Mouse (Mus musculus): ENCODE data around the gene Olfr810. TPM values are rescaled to one million over a fixed set of nuclear protein-coding genes. Genes with fewer than 3 reads are reported as not detected.

Gene Olfr810
- polyA plus RNA-seq (2014; fragmentation: Illumina TruSeq; extraction: RNeasy Lipid Tissue Mini Kit (QIAGEN cat#74804); ENCODE audit: low read depth, low replicate concordance), result not detected

DNA sequence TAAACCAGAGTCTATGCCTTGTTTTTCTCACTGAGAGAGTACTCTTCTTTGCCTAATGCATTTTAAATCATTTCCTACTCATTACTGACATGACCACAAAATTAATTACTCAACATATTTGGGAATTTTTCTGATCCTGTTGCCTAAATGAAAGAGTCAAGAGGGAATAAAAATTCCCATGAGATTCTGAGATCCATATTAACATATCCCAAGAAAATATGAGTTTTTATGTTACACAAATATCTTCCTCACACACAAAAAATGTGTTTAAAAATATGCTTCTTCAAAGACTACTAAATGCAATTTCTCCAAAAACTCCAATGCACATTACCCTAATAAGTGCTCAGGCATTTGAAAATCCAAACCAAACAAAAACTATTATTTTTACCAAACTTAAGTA is at the start of gene Olfr810:
Gene Olfr810, minus strand, starts transcription at position 101 of the 400 bp plus-strand sequence.

DNA sequence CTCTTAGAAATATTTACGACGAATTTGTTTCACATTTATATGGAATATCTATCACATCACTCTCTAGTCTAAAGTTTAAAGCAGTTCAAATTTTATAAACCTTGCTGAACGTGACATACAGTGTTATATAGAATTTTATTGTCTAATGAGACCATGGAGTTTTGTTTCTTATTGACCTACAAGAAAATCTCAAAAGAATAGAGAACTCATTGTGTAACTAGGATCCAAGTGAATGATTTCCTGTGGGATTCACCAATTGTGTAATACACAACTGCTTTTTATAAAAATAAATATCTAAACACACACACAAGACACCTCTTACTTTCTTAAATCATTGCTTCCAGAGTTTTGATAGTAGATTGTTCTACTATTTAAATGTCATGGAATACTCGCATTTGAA is 9.6 kb upstream of the Olfr810 start, which contains the start of gene Olfr811:
Gene Olfr811, minus strand, starts transcription at position 101 of the 400 bp plus-strand sequence.

DNA sequence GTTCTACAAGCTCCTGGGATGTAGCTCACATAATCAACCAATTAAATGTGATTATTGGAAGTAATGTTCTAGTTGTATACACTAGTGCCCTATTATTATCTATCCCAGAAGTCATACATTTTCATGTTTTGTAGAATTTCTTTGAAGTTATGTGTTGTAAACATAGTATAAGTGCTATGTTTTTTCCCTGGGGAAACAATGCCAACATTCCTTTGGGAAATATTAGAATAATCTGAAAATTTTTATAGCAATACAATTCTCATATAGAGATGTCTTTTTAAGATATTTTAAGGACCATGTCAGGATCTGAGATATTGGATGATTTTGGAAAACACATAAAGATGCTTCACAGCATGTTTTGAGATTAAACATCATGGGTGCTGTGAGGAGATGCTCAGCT is 20.4 kb downstream of the Olfr810 start, which contains the start of gene Olfr809:
Gene Olfr809, plus strand, starts transcription at position 301 of the 400 bp plus-strand sequence.

DNA sequence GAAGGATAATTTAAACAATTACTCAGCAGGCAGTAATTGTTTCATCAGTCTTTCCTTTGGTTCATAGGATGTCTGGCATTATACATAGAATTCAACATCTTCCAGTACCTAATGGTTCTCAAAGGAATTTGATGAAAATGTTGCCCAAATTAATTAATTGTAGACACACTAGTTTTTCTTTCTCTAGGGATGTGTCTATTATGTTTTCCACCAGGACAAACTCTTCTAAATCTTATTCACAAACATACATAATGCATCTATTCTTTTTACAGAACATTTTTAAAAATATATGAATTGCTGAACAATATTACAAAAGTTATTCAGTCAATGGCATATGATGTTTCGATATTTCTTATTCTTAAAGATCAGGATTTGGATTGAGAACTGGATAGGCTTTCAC is 29.5 kb downstream of the Olfr810 start, which contains the start of gene Olfr808:
Gene Olfr808, plus strand, starts transcription at position 301 of the 400 bp plus-strand sequence.

DNA sequence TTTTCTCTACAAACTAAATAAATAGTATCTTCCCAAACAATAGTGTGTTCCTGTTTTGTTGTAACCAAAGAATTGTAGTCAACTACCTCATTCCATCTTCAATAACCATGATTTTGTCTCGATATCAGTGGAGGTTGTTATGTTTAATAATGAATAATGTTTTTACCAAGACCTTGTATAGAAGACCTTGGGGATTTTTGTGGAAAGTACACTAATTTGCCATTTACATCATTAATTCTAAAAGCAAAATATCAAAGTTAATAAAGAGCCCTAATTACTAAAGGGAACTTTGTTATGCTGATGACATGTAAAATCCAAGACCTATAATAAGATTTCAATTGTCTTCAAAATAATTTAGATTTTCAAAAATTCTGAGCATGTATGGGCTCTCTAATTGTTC is 37.0 kb downstream of the Olfr810 start, which contains the start of gene Olfr807:
Gene Olfr807, minus strand, starts transcription at position 101 of the 400 bp plus-strand sequence.

DNA sequence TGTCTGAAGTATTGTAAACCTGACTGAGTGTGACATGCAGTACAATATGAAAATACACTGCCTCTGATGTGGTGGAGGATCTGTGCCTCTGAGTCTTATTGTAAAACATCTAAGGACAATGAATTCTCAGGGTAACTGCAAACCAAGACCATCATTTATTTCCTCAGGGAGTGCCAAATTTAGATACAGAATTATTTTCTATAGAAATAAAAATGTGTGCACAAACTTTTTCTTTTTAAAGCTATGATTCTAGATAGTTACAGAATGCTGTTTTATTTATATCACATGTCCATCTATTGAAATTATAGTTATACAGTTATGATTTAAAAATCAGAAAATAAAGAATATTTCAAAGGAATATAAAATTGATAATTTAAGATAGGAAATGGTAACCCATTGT is 52.9 kb downstream of the Olfr810 start, which contains the start of gene Olfr806:
Gene Olfr806, minus strand, starts transcription at position 101 of the 400 bp plus-strand sequence.

Other genes with a start within 250 kb of the Olfr810 start
- gene Olfr794, start 227.3 kb downstream of the Olfr810 start, polyA plus RNA-seq (2014; fragmentation: Illumina TruSeq; extraction: RNeasy Lipid Tissue Mini Kit (QIAGEN cat#74804); ENCODE audit: low read depth, low replicate concordance), result not detected
- not detected for gene Olfr796, start 182.3 kb downstream of the Olfr810 start, polyA plus RNA-seq (2014; fragmentation: Illumina TruSeq; extraction: RNeasy Lipid Tissue Mini Kit (QIAGEN cat#74804); ENCODE audit: low read depth, low replicate concordance)
- not detected for gene Olfr798, start 167.0 kb downstream of the Olfr810 start, polyA plus RNA-seq (2014; fragmentation: Illumina TruSeq; extraction: RNeasy Lipid Tissue Mini Kit (QIAGEN cat#74804); ENCODE audit: low read depth, low replicate concordance)
- not detected for gene Olfr799, start 157.4 kb downstream of the Olfr810 start, polyA plus RNA-seq (2014; fragmentation: Illumina TruSeq; extraction: RNeasy Lipid Tissue Mini Kit (QIAGEN cat#74804); ENCODE audit: low read depth, low replicate concordance)
- gene Olfr800, start 137.2 kb downstream of the Olfr810 start, polyA plus RNA-seq (2014; fragmentation: Illumina TruSeq; extraction: RNeasy Lipid Tissue Mini Kit (QIAGEN cat#74804); ENCODE audit: low read depth, low replicate concordance), result not detected
- gene Olfr801, start 121.1 kb downstream of the Olfr810 start, polyA plus RNA-seq (2014; fragmentation: Illumina TruSeq; extraction: RNeasy Lipid Tissue Mini Kit (QIAGEN cat#74804); ENCODE audit: low read depth, low replicate concordance), result not detected
- gene Olfr802, start 106.7 kb downstream of the Olfr810 start, polyA plus RNA-seq (2014; fragmentation: Illumina TruSeq; extraction: RNeasy Lipid Tissue Mini Kit (QIAGEN cat#74804); ENCODE audit: low read depth, low replicate concordance), result not detected
- gene Olfr803, start 100.6 kb downstream of the Olfr810 start, polyA plus RNA-seq (2014; fragmentation: Illumina TruSeq; extraction: RNeasy Lipid Tissue Mini Kit (QIAGEN cat#74804); ENCODE audit: low read depth, low replicate concordance), result not detected
- gene Olfr804, start 91.7 kb downstream of the Olfr810 start, polyA plus RNA-seq (2014; fragmentation: Illumina TruSeq; extraction: RNeasy Lipid Tissue Mini Kit (QIAGEN cat#74804); ENCODE audit: low read depth, low replicate concordance), result not detected
- not detected for gene Olfr805, start 65.5 kb downstream of the Olfr810 start, polyA plus RNA-seq (2014; fragmentation: Illumina TruSeq; extraction: RNeasy Lipid Tissue Mini Kit (QIAGEN cat#74804); ENCODE audit: low read depth, low replicate concordance)
- not detected for gene Olfr806, start 53.0 kb downstream of the Olfr810 start, polyA plus RNA-seq (2014; fragmentation: Illumina TruSeq; extraction: RNeasy Lipid Tissue Mini Kit (QIAGEN cat#74804); ENCODE audit: low read depth, low replicate concordance)
- gene Olfr807, start 37.1 kb downstream of the Olfr810 start, polyA plus RNA-seq (2014; fragmentation: Illumina TruSeq; extraction: RNeasy Lipid Tissue Mini Kit (QIAGEN cat#74804); ENCODE audit: low read depth, low replicate concordance), result not detected
- not detected for gene Olfr808, start 29.4 kb downstream of the Olfr810 start, polyA plus RNA-seq (2014; fragmentation: Illumina TruSeq; extraction: RNeasy Lipid Tissue Mini Kit (QIAGEN cat#74804); ENCODE audit: low read depth, low replicate concordance)
- not detected for gene Olfr809, start 20.3 kb downstream of the Olfr810 start, polyA plus RNA-seq (2014; fragmentation: Illumina TruSeq; extraction: RNeasy Lipid Tissue Mini Kit (QIAGEN cat#74804); ENCODE audit: low read depth, low replicate concordance)
- gene Olfr811, start 9.5 kb upstream of the Olfr810 start, polyA plus RNA-seq (2014; fragmentation: Illumina TruSeq; extraction: RNeasy Lipid Tissue Mini Kit (QIAGEN cat#74804); ENCODE audit: low read depth, low replicate concordance), result not detected
- gene Olfr812, start 51.2 kb upstream of the Olfr810 start, polyA plus RNA-seq (2014; fragmentation: Illumina TruSeq; extraction: RNeasy Lipid Tissue Mini Kit (QIAGEN cat#74804); ENCODE audit: low read depth, low replicate concordance), result not detected
- gene Olfr813, start 60.5 kb upstream of the Olfr810 start, polyA plus RNA-seq (2014; fragmentation: Illumina TruSeq; extraction: RNeasy Lipid Tissue Mini Kit (QIAGEN cat#74804); ENCODE audit: low read depth, low replicate concordance), result not detected
- not detected for gene Olfr814, start 84.9 kb upstream of the Olfr810 start, polyA plus RNA-seq (2014; fragmentation: Illumina TruSeq; extraction: RNeasy Lipid Tissue Mini Kit (QIAGEN cat#74804); ENCODE audit: low read depth, low replicate concordance)
- not detected for gene Olfr815, start 111.0 kb upstream of the Olfr810 start, polyA plus RNA-seq (2014; fragmentation: Illumina TruSeq; extraction: RNeasy Lipid Tissue Mini Kit (QIAGEN cat#74804); ENCODE audit: low read depth, low replicate concordance)
- gene Olfr816, start 120.7 kb upstream of the Olfr810 start, polyA plus RNA-seq (2014; fragmentation: Illumina TruSeq; extraction: RNeasy Lipid Tissue Mini Kit (QIAGEN cat#74804); ENCODE audit: low read depth, low replicate concordance), result not detected
- not detected for gene Olfr818, start 154.2 kb upstream of the Olfr810 start, polyA plus RNA-seq (2014; fragmentation: Illumina TruSeq; extraction: RNeasy Lipid Tissue Mini Kit (QIAGEN cat#74804); ENCODE audit: low read depth, low replicate concordance)
- not detected for gene Olfr819, start 172.3 kb upstream of the Olfr810 start, polyA plus RNA-seq (2014; fragmentation: Illumina TruSeq; extraction: RNeasy Lipid Tissue Mini Kit (QIAGEN cat#74804); ENCODE audit: low read depth, low replicate concordance)
- gene Olfr247, start 181.2 kb upstream of the Olfr810 start, polyA plus RNA-seq (2014; fragmentation: Illumina TruSeq; extraction: RNeasy Lipid Tissue Mini Kit (QIAGEN cat#74804); ENCODE audit: low read depth, low replicate concordance), result not detected
- gene Gm10310, start 190.1 kb upstream of the Olfr810 start, polyA plus RNA-seq (2014; fragmentation: Illumina TruSeq; extraction: RNeasy Lipid Tissue Mini Kit (QIAGEN cat#74804); ENCODE audit: low read depth, low replicate concordance), result not detected
- not detected for gene Olfr820, start 217.7 kb upstream of the Olfr810 start, polyA plus RNA-seq (2014; fragmentation: Illumina TruSeq; extraction: RNeasy Lipid Tissue Mini Kit (QIAGEN cat#74804); ENCODE audit: low read depth, low replicate concordance)
- gene Olfr821, start 235.4 kb upstream of the Olfr810 start, polyA plus RNA-seq (2014; fragmentation: Illumina TruSeq; extraction: RNeasy Lipid Tissue Mini Kit (QIAGEN cat#74804); ENCODE audit: low read depth, low replicate concordance), result not detected

Measured in sigmoid colon, adult 10 weeks (tissue).